Comparison of ENCODE assay signal across 14 mouse cellular contexts in genomic region chr9:43708715-43709114, GRCm38 (mm10). TPM values are rescaled to one million over a fixed set of nuclear protein-coding genes. Genes with fewer than 3 reads are reported as not detected.
DNase-seq lines count a peak whose midpoint lies in the region; TF ChIP-seq lines count a peak whose summit lies in the region.
"Had no signal": no experiment of that assay in that cellular context is flagged by ENCODE, and none has a peak within 500 bp of the region (broad histone marks: within the 10 kb centered on the region; RNA-seq: fewer than 3 reads in every experiment).

No protein-coding gene starts in this region.

- H3K4me3 ChIP-seq in lung, adult 2 months (replicated peaks; ENCODE audit: extremely low read depth, low read depth, low read length), result no peak overlapping the region
- H3K4me3 ChIP-seq: embryonic facial prominence, embryonic 12.5 days; forebrain, embryonic 10.5 days; layer of hippocampus, adult 2 months had no signal

- TF ChIP-seq POLR2A in lung, adult 2 months (IDR thresholded peaks at IDR 0.05; ENCODE audit: borderline replicate concordance, extremely low read depth, low read depth, low read length), result no peak

- TF ChIP-seq CTCF in lung, adult 2 months (IDR thresholded peaks at IDR 0.05; ENCODE audit: insufficient read depth, low read length), result no peak

- no peaks in the 10 kb centered on the region for H3K4me1 ChIP-seq in lung, adult 2 months (ENCODE audit: control insufficient read depth, insufficient read depth, low read length)
- H3K4me1 ChIP-seq: embryonic facial prominence, embryonic 12.5 days; forebrain, embryonic 10.5 days had no signal

- peak; percentile 14 for DNase-seq in gastrocnemius, adult 18-20 months (ENCODE audit: low spot score)
- no peak for DNase-seq in gastrocnemius, postnatal 4 days (ENCODE audit: low spot score in 2 of 2)
- peak; percentile 23 for DNase-seq in right cerebral cortex, adult 18-20 months
- no peak for DNase-seq in right cerebral cortex, postnatal 25 days
- DNase-seq in cerebellum, postnatal 10 days, result peak; percentile 57 to 66
- no peak for DNase-seq in lung, adult 2 months
- DNase-seq in c-Kit-positive CD71-positive TER-119-positive erythroid progenitor cells, embryonic 14.5 days (ENCODE audit: low spot score), result no peak
- no peak for DNase-seq in layer of hippocampus, postnatal 36 days
- DNase-seq: heart, postnatal 10 days; lung, postnatal 4 days; thymus, adult 18-20 months had no signal

- 78% methylated on average over 2 of the region's 2 CpGs for WGBS in lung, adult 2 months

RNA-seq across cellular contexts. Expression of gene Nectin1, which starts 35.1 kb away (rescaled TPM):
- 1 to 10 TPM; 1.9 to 3.4 TPM for total RNA-seq in gastrocnemius, adult 18-20 months (2021)
- total RNA-seq in gastrocnemius, postnatal 4 days (2021), result 10 to 100 TPM; 16.0 to 16.4 TPM
- polyA plus RNA-seq in lung, adult 2 months (2012; rRNA removed), result 26.4 and 28.2 TPM in 2 replicates
- total RNA-seq in layer of hippocampus, postnatal 36 days (2021), result 10 to 100 TPM; 73.5 to 75.3 TPM

Comparison
In these comparisons a context has a peak if more than half of its experiments do, and no peak if none do; other contexts are left out.
1. DNase-seq: peak in gastrocnemius, adult 18-20 months (single experiment), right cerebral cortex, adult 18-20 months (single experiment) and cerebellum, postnatal 10 days (2 of 2); none in gastrocnemius, postnatal 4 days (0 of 2), right cerebral cortex, postnatal 25 days (single experiment), lung, adult 2 months (single experiment), c-Kit-positive CD71-positive TER-119-positive erythroid progenitor cells, embryonic 14.5 days (single experiment) and layer of hippocampus, postnatal 36 days (0 of 2).
2. RNA of gene Nectin1, which starts 35.1 kb away (total RNA-seq): 73.5 to 75.3 TPM in layer of hippocampus, postnatal 36 days; 16.0 to 16.4 TPM in gastrocnemius, postnatal 4 days and 1.9 to 3.4 TPM in gastrocnemius, adult 18-20 months; every median in the first group is over 4 times any median in the second.